Mouse (Mus musculus) heart, postnatal 0 days (tissue): ENCODE data around the gene Cdkal1. TPM values are rescaled to one million over a fixed set of nuclear protein-coding genes. Genes with fewer than 3 reads are reported as not detected.

Source experiments
- ATAC-seq: fragments of 200-750 bp; cut with Nextera tagmentation; 2 replicates; pipeline ENCODE4 v1.8.0; 2017; ENCODE audit warnings: low read depth, moderate number of reproducible peaks, moderate library complexity; ENCODE audit not compliant: insufficient read depth
- DNase-seq: peaks from one replicate; pipeline ENCODE4 v3.0.0-alpha.2; 2016; ENCODE audit warnings: low spot score
- H3K27ac ChIP-seq: fragments of 300-500 bp; sonication (generic); 2 replicates; pipeline ENCODE4 v1.5.1; 2014; ENCODE audit warnings: low read depth, mild to moderate bottlenecking
- H3K27me3 ChIP-seq: fragments of 300-500 bp; sonication (generic); 2 replicates; pipeline ENCODE4 v1.6.1; 2014; ENCODE audit warnings: low read length, mixed read lengths; ENCODE audit not compliant: control insufficient read depth, insufficient read depth
- H3K36me3 ChIP-seq: fragments of 300-500 bp; sonication (generic); replicated peaks from 2 replicates; pipeline ENCODE4 v1.6.1; 2014; ENCODE audit warnings: low read length, mixed read lengths; ENCODE audit not compliant: control insufficient read depth, insufficient read depth
- H3K4me1 ChIP-seq: fragments of 300-500 bp; sonication (generic); 2 replicates; pipeline ENCODE4 v1.6.1; 2014; ENCODE audit warnings: antibody characterized with exemption; ENCODE audit not compliant: control insufficient read depth, insufficient read depth
- H3K4me2 ChIP-seq: fragments of 300-500 bp; sonication (generic); 2 replicates; pipeline ENCODE4 v1.6.1; 2014; ENCODE audit warnings: low read depth, mild to moderate bottlenecking, low read length, moderate library complexity
- H3K4me3 ChIP-seq: fragments of 300-500 bp; sonication (generic); 2 replicates; pipeline ENCODE4 v1.5.1; 2014; ENCODE audit warnings: low read depth, low read length
- H3K9ac ChIP-seq: fragments of 300-500 bp; sonication (generic); replicated peaks from 2 replicates; pipeline ENCODE4 v1.6.1; 2014; ENCODE audit warnings: low read depth, low read length, mixed read lengths
- H3K9me3 ChIP-seq: fragments of 300-500 bp; sonication (generic); replicated peaks from 2 replicates; pipeline ENCODE4 v1.6.1; 2016; ENCODE audit warnings: low read length; ENCODE audit not compliant: control insufficient read depth
- CTCF ChIP-seq: IDR thresholded peaks from 2 replicates; pipeline ENCODE4 v1.5.1; 2016; ENCODE audit warnings: antibody characterized with exemption, control low read depth, low read depth
- EP300 ChIP-seq: IDR thresholded peaks from 2 replicates; pipeline ENCODE4 v1.6.1; 2016; ENCODE audit warnings: antibody characterized with exemption, low read depth
- WGBS: fragments of 180-500 bp; shearing (Covaris S2); extraction: QIAGEN DNeasy Blood & Tissue Kit; methylation state at CpG from one replicate; pipeline ENCODE4 v1.1.7; 2014; 5-methylcytosine and 5-hydroxymethylcytosine counted together
- polyA plus RNA-seq: library from polyadenylated mRNA; unstranded; fragments of >200 nt; fragmentation: Nextera tagmentation; extraction: Ambion mirVana; gene quantifications from 2 replicates; pipeline ENCODE4 v1.2.1, GENCODE M21; 2015
- total RNA-seq: library from RNA; depleted of rRNA; stranded (reverse); fragments of >200 nt; gene quantifications from 2 replicates; pipeline ENCODE4 v1.2.3, GENCODE M21; 2014; ENCODE audit warnings: low replicate concordance

Gene Cdkal1
- total and polyA plus RNA-seq, 2 experiments from 2014 or later: 9.6 to 17.6 TPM

- Histone ChIP-seq H3K9me3 (no peaks in the 10 kb centered on the region), H3K4me1 (no peaks in the 10 kb centered on the region), H3K9ac (no peak overlapping the region), H3K4me2 (no peak overlapping the region), H3K4me3 (no peak overlapping the region), H3K36me3 (no peaks in the 10 kb centered on the region), H3K27me3 (no peaks in the 10 kb centered on the region), H3K27ac (no peak overlapping the region)
- DNase-seq: no peak
- 72% methylated on average over 1 of the region's 1 CpGs for WGBS
- no peak for TF ChIP-seq CTCF
- no peak for ATAC-seq
Measured at GRCm38 (mm10) chr13:29723150-29723549, 132.3 kb downstream of the Cdkal1 start.

GRCm38 (mm10) chr13:29721206-29721605 is 134.3 kb downstream of the Cdkal1 start:
- Histone ChIP-seq H3K27ac (no peak overlapping the region), H3K4me1 (no peaks in the 10 kb centered on the region), H3K27me3 (no peaks in the 10 kb centered on the region), H3K4me3 (no peak overlapping the region), H3K9ac (no peak overlapping the region), H3K9me3 (no peaks in the 10 kb centered on the region), H3K4me2 (no peak overlapping the region), H3K36me3 (no peaks in the 10 kb centered on the region)
- DNase-seq (no peak), ATAC-seq (no peak)
- 93% methylated on average over 5 of the region's 5 CpGs for WGBS
- TF ChIP-seq CTCF: no peak
- no peak for TF ChIP-seq EP300

- 73% methylated on average over 4 of the region's 4 CpGs for WGBS
- H3K27ac ChIP-seq: peak overlapping the region; percentile 36
Measured at GRCm38 (mm10) chr13:29716550-29716949, 138.9 kb downstream of the Cdkal1 start.

GRCm38 (mm10) chr13:29715241-29715841 is 140.1 kb downstream of the Cdkal1 start:
- Histone ChIP-seq H3K36me3 (no peaks in the 10 kb centered on the region; the same call in 1 of the 2 replicates), H3K4me3 (no peak overlapping the region), H3K9ac (no peak overlapping the region), H3K27ac (peak overlapping the region; percentile 43), H3K4me2 (no peak overlapping the region), H3K4me1 (peaks cover 10% of the 10 kb centered on the region; the same call in 1 of the 2 replicates), H3K27me3 (no peaks in the 10 kb centered on the region), H3K9me3 (no peaks in the 10 kb centered on the region)
- ATAC-seq: no peak
- no peak for DNase-seq
- WGBS: 64% methylated on average over 3 of the region's 3 CpGs
- no peak for TF ChIP-seq CTCF
- TF ChIP-seq EP300: no peak

More at GRCm38 (mm10) chr13:29716550-29716949, 138.9 kb downstream of the Cdkal1 start:
- H3K9ac ChIP-seq: no peak overlapping the region
- H3K4me2 ChIP-seq: no peak overlapping the region
- TF ChIP-seq EP300 (no peak), CTCF (no peak)
- H3K4me1 ChIP-seq: peaks cover 10% of the 10 kb centered on the region; the same call in 1 of the 2 replicates
- H3K36me3 ChIP-seq: no peaks in the 10 kb centered on the region; the same call in 1 of the 2 replicates
- H3K9me3 ChIP-seq: no peaks in the 10 kb centered on the region
- ATAC-seq (peak; percentile 88), DNase-seq (peak; percentile 61)
- no peak overlapping the region for H3K4me3 ChIP-seq
- no peaks in the 10 kb centered on the region for H3K27me3 ChIP-seq

GRCm38 (mm10) chr13:29707620-29708019 is 147.9 kb downstream of the Cdkal1 start:
- Histone ChIP-seq H3K27ac (no peak overlapping the region), H3K4me1 (no peaks in the 10 kb centered on the region), H3K4me3 (no peak overlapping the region), H3K36me3 (0 out of 2 replicates have a peak, but pooled peaks cover 3% of the 10 kb centered on the region), H3K9me3 (no peaks in the 10 kb centered on the region), H3K9ac (no peak overlapping the region), H3K4me2 (no peak overlapping the region), H3K27me3 (no peaks in the 10 kb centered on the region)
- WGBS: 56% methylated on average over 3 of the region's 3 CpGs
- no peak for DNase-seq
- ATAC-seq: no peak
- no peak for TF ChIP-seq CTCF
- TF ChIP-seq EP300: no peak

- Histone ChIP-seq H3K4me1 (peaks cover 6% of the 10 kb centered on the region; the same call in 1 of the 2 replicates), H3K36me3 (no peaks in the 10 kb centered on the region), H3K9ac (no peak overlapping the region), H3K27me3 (no peaks in the 10 kb centered on the region), H3K4me2 (no peak overlapping the region), H3K27ac (peak overlapping the region; percentile 16; the same call in 1 of the 2 replicates), H3K9me3 (no peaks in the 10 kb centered on the region), H3K4me3 (no peak overlapping the region)
- TF ChIP-seq CTCF (no peak), EP300 (no peak)
- no peak for DNase-seq
- peak; percentile 24; the same call in 1 of the 2 replicates for ATAC-seq
- 33% methylated on average over 1 of the region's 1 CpGs for WGBS
Measured at GRCm38 (mm10) chr13:29701400-29701799, 154.1 kb downstream of the Cdkal1 start.
